Mouse (Mus musculus): Measurements from ENCODE around the gene Slc16a12. TPM values are rescaled to one million over a fixed set of nuclear protein-coding genes. Genes with fewer than 3 reads are reported as not detected.
A peak's percentile ranks its signal among the peaks of the same experiment; 100 is the strongest.
"Not testable (repeated sequence)": the region's sequence is repeated elsewhere in the genome, so short reads cannot be mapped to it uniquely, and the experiment has no call there.

Slc16a12 gene
- polyA plus RNA-seq, 1 experiment from 2014 or later: 0.66 TPM

GRCm38 (mm10) chr19:34666127-34666526, 81.0 kb downstream of the Slc16a12 start:
- ATAC-seq (ENCODE audit: insufficient number of reproducible peaks, insufficient read depth, low FRiP score, low TSS enrichment, low read depth): no peak
- H3K36me3 ChIP-seq: no peaks in the 10 kb centered on the region
- WGBS: under 1% methylated on average over 5 of the region's 5 CpGs
- no peak overlapping the region for H3K4me2 ChIP-seq
- H3K9ac ChIP-seq (replicated peaks): no peak overlapping the region
- no peaks in the 10 kb centered on the region for H3K4me1 ChIP-seq (replicated peaks)
- H3K27ac ChIP-seq: no peak overlapping the region
- no peaks in the 10 kb centered on the region for H3K27me3 ChIP-seq
- no peak overlapping the region for H3K4me3 ChIP-seq (replicated peaks)
- H3K9me3 ChIP-seq: no peaks in the 10 kb centered on the region

GRCm38 (mm10) chr19:34662740-34663139, 84.3 kb downstream of the Slc16a12 start:
- WGBS: 51% methylated on average over 5 of the region's 5 CpGs
- Histone ChIP-seq H3K4me2 (0 out of 2 replicates have a peak overlapping the region, but pooled peaks have one; percentile 54), H3K27ac (no peak overlapping the region), H3K4me3 (replicated peaks) (no peak overlapping the region), H3K9me3 (no peaks in the 10 kb centered on the region), H3K4me1 (replicated peaks) (no peaks in the 10 kb centered on the region), H3K9ac (replicated peaks) (no peak overlapping the region), H3K27me3 (no peaks in the 10 kb centered on the region), H3K36me3 (no peaks in the 10 kb centered on the region)
- ATAC-seq (ENCODE audit: insufficient number of reproducible peaks, insufficient read depth, low FRiP score, low TSS enrichment, low read depth): peak; percentile 18; the same call in 1 of the 2 replicates

- peak overlapping the region; percentile 54 for H3K4me2 ChIP-seq
- peak overlapping the region; percentile 35 for H3K4me3 ChIP-seq (replicated peaks)
- no peaks in the 10 kb centered on the region for H3K4me1 ChIP-seq (replicated peaks)
- no peaks in the 10 kb centered on the region for H3K9me3 ChIP-seq
- peak; percentile 84; the same call in 1 of the 2 replicates for ATAC-seq (ENCODE audit: insufficient number of reproducible peaks, insufficient read depth, low FRiP score, low TSS enrichment, low read depth)
- H3K36me3 ChIP-seq: no peaks in the 10 kb centered on the region
- H3K27ac ChIP-seq: no peak overlapping the region
- H3K27me3 ChIP-seq: no peaks in the 10 kb centered on the region
- WGBS: 17% methylated on average over 13 of the region's 13 CpGs
- no peak overlapping the region for H3K9ac ChIP-seq (replicated peaks)
These were observed 85.0 kb downstream of the Slc16a12 start for GRCm38 (mm10) chr19:34662067-34662507.

GRCm38 (mm10) chr19:34656511-34657298, 90.4 kb downstream of the Slc16a12 start:
- H3K27ac ChIP-seq: no peak overlapping the region
- H3K9ac ChIP-seq (replicated peaks): no peak overlapping the region
- H3K4me2 ChIP-seq: no peak overlapping the region
- H3K27me3 ChIP-seq: no peaks in the 10 kb centered on the region
- H3K36me3 ChIP-seq: no peaks in the 10 kb centered on the region
- no peak for ATAC-seq (ENCODE audit: insufficient number of reproducible peaks, insufficient read depth, low FRiP score, low TSS enrichment, low read depth)
- no peaks in the 10 kb centered on the region for H3K9me3 ChIP-seq
- 26% methylated on average over 2 of the region's 2 CpGs for WGBS
- H3K4me3 ChIP-seq (replicated peaks): no peak overlapping the region
- H3K4me1 ChIP-seq (replicated peaks): no peaks in the 10 kb centered on the region

- no peak overlapping the region for H3K27ac ChIP-seq
- H3K4me3 ChIP-seq (replicated peaks): no peak overlapping the region
- no peaks in the 10 kb centered on the region for H3K4me1 ChIP-seq (replicated peaks)
- no peaks in the 10 kb centered on the region for H3K36me3 ChIP-seq
- ATAC-seq (ENCODE audit: insufficient number of reproducible peaks, insufficient read depth, low FRiP score, low TSS enrichment, low read depth): no peak
- WGBS: 83% methylated on average over 10 of the region's 10 CpGs
- no peak overlapping the region for H3K4me2 ChIP-seq
- H3K9ac ChIP-seq (replicated peaks): no peak overlapping the region
- no peaks in the 10 kb centered on the region for H3K9me3 ChIP-seq
- no peaks in the 10 kb centered on the region for H3K27me3 ChIP-seq
These were observed 91.8 kb downstream of the Slc16a12 start for GRCm38 (mm10) chr19:34655227-34655805.

GRCm38 (mm10) chr19:34650997-34651396, 96.1 kb downstream of the Slc16a12 start:
- H3K9me3 ChIP-seq: no peaks in the 10 kb centered on the region
- no peak for ATAC-seq (ENCODE audit: insufficient number of reproducible peaks, insufficient read depth, low FRiP score, low TSS enrichment, low read depth)

GRCm38 (mm10) chr19:34650276-34650675, 96.8 kb downstream of the Slc16a12 start:
- Histone ChIP-seq H3K27me3 (no peaks in the 10 kb centered on the region), H3K9me3 (no peaks in the 10 kb centered on the region), H3K9ac (replicated peaks) (no peak overlapping the region), H3K4me2 (no peak overlapping the region), H3K36me3 (no peaks in the 10 kb centered on the region), H3K4me1 (replicated peaks) (no peaks in the 10 kb centered on the region), H3K27ac (no peak overlapping the region), H3K4me3 (replicated peaks) (no peak overlapping the region)
- WGBS: 88% methylated on average over 3 of the region's 3 CpGs
- ATAC-seq (ENCODE audit: insufficient number of reproducible peaks, insufficient read depth, low FRiP score, low TSS enrichment, low read depth): no peak

More at GRCm38 (mm10) chr19:34650997-34651396, 96.1 kb downstream of the Slc16a12 start:
- Histone ChIP-seq H3K4me2 (no peak overlapping the region), H3K27ac (no peak overlapping the region), H3K4me3 (replicated peaks) (no peak overlapping the region), H3K4me1 (replicated peaks) (no peaks in the 10 kb centered on the region), H3K9ac (replicated peaks) (no peak overlapping the region), H3K36me3 (no peaks in the 10 kb centered on the region), H3K27me3 (no peaks in the 10 kb centered on the region)
- WGBS: 89% methylated on average over 6 of the region's 6 CpGs

- not testable (repeated sequence) for H3K4me3 ChIP-seq (replicated peaks); H3K4me2 ChIP-seq; H3K27me3 ChIP-seq; H3K4me1 ChIP-seq (replicated peaks); H3K36me3 ChIP-seq; H3K9ac ChIP-seq (replicated peaks); ATAC-seq (ENCODE audit: insufficient number of reproducible peaks, insufficient read depth, low FRiP score, low TSS enrichment, low read depth); H3K9me3 ChIP-seq; H3K27ac ChIP-seq
- WGBS: 82% methylated on average over 8 of the region's 8 CpGs
These were observed 99.5 kb downstream of the Slc16a12 start for GRCm38 (mm10) chr19:34647630-34648029.

GRCm38 (mm10) chr19:34642616-34643015, 104.5 kb downstream of the Slc16a12 start:
- Histone ChIP-seq H3K4me2 (no peak overlapping the region), H3K9ac (replicated peaks) (no peak overlapping the region), H3K36me3 (no peaks in the 10 kb centered on the region), H3K27me3 (peaks cover 3% of the 10 kb centered on the region; the same call in 1 of the 2 replicates), H3K4me1 (replicated peaks) (no peaks in the 10 kb centered on the region), H3K4me3 (replicated peaks) (no peak overlapping the region), H3K27ac (no peak overlapping the region), H3K9me3 (no peaks in the 10 kb centered on the region)
- ATAC-seq (ENCODE audit: insufficient number of reproducible peaks, insufficient read depth, low FRiP score, low TSS enrichment, low read depth): no peak
- WGBS: 79% methylated on average over 5 of the region's 5 CpGs

- no peak within 1 kb of the TSS for H3K9ac ChIP-seq (replicated peaks)
- no peak within 1 kb of the TSS for H3K4me3 ChIP-seq (replicated peaks)
- peaks cover 3% of the 10 kb centered on the region; the same call in 1 of the 2 replicates for H3K27me3 ChIP-seq
- H3K36me3 ChIP-seq: no peaks in the 10 kb centered on the region
- WGBS: 50% methylated on average over 4 of the region's 4 CpGs
- no peaks in the 10 kb centered on the region for H3K4me1 ChIP-seq (replicated peaks)
- no peak for ATAC-seq (ENCODE audit: insufficient number of reproducible peaks, insufficient read depth, low FRiP score, low TSS enrichment, low read depth)
- H3K4me2 ChIP-seq: 0 out of 2 replicates have a peak within 1 kb of the TSS, but pooled peaks have one; percentile 2
- no peaks in the 10 kb centered on the region for H3K9me3 ChIP-seq
- no peak within 1 kb of the TSS for H3K27ac ChIP-seq
These were observed 106.5 kb downstream of the Slc16a12 start, which contains the start of the genes Ifit1bl2 and Ifit1 for GRCm38 (mm10) chr19:34640623-34641022. Gene Ifit1bl2, minus strand, starts transcription at chr19:34640743. Gene Ifit1, plus strand, starts transcription at chr19:34640871.

GRCm38 (mm10) chr19:34636933-34637557, 110.0 kb downstream of the Slc16a12 start:
- Histone ChIP-seq H3K9ac (replicated peaks) (no peak overlapping the region), H3K4me1 (replicated peaks) (no peaks in the 10 kb centered on the region), H3K4me2 (no peak overlapping the region), H3K4me3 (replicated peaks) (no peak overlapping the region), H3K9me3 (no peaks in the 10 kb centered on the region), H3K27me3 (peaks cover 3% of the 10 kb centered on the region; the same call in 1 of the 2 replicates), H3K36me3 (no peaks in the 10 kb centered on the region), H3K27ac (no peak overlapping the region)
- ATAC-seq (ENCODE audit: insufficient number of reproducible peaks, insufficient read depth, low FRiP score, low TSS enrichment, low read depth): peak; percentile 82
- 14% methylated on average over 3 of the region's 3 CpGs for WGBS

All from limb, embryonic 12.5 days (tissue).